Mouse (Mus musculus) kidney, adult 8-10 months (tissue): ENCODE data around the gene Adamtsl1.

Experiments used
- DNase-seq, 2 experiments: peaks; one replicate each; pipeline ENCODE4 v3.0.0; 2022

The Adamtsl1 gene

DNA sequence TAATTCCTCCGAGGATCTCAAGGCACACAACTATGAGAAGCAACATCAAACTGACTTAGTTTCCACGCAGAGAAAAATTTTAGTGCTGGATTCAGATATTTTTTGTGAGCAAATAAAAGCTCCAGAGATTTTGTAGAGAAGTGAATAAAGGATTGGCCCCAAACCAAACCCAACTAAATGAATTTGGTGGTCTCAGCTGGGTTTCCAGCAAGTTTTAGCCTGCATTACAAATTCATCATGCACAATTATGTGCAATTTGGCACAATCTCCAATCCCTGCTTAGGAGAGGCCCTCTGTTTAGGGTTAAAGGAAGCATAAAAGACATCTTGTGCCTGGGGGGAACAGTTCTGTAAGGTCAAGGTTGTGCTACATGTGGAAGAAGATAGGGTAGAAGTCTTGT lies 427.9 kb downstream of the Adamtsl1 start:
- DNase-seq, result no peak

DNA sequence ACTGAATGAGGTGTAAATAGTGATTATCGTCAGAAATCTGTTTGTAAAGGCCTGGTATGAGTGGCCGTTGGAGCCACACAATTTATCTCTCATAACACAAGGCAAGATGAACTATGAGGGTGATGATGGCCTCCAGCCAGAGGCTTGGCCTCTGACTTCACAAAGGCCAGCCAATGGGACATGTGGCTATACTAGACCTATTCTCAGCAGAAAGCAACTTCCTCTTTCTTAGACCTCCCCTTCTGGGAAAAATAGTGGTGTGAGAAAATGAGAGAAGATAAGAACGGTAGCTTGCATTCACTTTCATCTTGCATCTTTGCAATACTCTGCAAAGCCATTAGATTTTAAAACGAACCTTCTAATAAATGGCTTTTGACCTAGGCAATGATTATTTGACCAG lies 439.6 kb downstream of the Adamtsl1 start:
- peak; percentile 14 to 17 for DNase-seq

DNA sequence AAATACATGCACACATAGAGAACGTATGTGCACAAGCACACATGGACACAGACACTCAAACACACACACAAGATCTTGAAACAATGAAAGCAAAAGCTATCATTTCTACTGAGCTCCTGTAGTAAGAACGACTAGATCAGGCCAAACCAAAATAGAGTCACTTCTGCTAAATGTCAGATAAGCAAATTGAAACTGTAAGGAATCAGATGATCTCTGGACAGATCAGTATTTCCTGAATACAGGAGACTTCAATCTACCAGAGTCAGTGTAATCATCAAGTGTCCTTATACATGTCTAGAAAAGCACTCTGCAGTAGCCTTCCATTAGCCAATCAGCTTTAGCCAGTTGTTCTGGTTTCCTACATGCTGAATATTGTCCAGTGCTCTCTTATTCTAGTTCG lies 441.4 kb downstream of the Adamtsl1 start:
- DNase-seq, result no peak

DNA sequence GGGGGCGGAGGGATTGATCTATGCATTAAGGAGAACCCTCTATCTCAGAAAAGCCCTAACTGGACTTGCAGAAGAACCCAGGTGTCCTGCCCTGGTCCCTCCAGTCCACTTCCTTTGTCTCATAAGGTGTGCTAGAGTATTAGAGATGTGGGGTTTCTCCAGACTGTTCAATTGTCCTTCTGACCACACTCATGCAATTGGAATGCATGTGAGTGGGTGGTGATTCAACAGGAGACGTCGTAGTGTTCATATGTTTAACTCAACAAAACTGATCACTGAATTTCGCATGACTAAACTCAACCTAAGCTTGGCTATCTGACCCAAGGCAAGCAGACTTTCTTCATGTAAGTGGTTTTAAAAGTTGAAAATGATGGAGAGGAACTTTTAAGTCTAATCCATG lies 443.3 kb downstream of the Adamtsl1 start:
- DNase-seq, result no peak

DNA sequence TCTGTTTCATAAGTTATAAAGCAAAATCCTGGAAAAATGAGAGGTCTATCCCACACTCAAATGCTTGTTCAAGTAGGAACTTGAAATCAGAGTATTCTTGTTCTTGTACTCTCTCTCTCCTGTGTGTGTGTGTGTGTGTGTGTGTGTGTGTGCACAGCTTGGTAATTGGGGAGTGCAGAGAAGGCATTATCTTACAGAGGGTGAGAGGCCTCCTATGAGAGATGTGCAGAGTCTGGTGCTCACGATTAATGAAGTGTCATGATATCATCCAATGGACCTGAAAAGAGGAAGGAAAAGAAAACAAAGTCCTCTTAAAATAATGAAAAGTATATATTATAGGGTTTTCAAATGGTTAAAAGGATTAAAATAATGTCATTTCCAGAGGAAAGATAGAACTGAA lies 443.9 kb downstream of the Adamtsl1 start:
- DNase-seq, result no peak

DNA sequence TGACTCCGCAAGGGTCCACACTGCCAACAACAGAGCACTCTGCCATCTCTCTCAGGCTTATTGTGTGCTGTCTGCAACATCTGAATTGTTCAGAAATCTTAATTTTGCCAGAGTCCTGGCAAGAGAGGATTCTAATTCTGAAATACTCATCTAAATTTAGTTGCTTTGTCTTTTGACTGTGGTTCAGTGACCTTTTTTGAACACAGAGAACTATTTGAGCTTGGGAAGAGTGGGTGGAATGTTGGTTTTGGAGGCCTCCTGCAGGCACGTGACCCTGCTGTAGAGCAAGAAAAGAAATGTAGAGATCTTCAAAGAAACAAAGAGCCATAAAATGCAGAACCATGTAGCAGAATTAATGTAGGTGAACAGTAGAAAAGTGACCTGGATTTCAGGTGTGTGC lies 445.0 kb downstream of the Adamtsl1 start:
- DNase-seq, result no peak

DNA sequence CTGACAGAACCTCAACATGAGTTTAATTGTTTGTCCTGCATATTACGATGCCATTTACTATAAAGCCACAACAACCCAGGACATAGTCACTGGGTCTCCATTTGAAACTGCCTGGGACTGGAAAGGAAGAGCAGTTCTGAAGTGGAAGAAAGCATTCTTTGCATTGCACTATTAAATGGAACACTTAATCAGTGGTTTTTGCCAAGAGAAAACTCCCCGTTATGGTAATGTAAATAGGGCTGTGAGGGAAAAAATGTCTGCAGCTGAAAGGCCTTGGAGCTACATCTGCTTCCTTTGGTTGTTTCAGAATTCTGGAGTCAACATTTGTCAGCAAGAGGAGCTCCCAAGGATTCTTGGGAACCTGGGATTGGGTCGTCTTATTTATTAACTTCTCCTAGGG lies 462.2 kb downstream of the Adamtsl1 start:
- no peak for DNase-seq

DNA sequence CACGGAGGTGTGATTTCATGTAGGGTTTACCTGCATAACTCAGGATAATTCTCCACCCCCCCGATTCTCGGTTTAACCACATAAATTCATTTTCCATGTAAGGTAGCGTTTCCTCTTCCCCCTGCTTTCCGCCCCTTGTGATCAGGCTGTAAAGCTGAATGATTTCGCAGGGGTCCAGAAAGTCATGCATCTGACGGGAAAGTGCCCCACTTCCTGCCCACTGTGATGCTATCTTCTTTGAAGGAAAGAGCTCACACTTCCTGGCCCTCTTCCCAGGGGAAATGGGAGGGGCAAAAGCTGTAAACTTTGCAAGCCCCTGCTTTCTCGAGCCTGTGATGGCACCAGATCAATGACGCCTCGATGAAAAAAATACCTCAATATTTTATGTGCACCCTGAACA lies 465.2 kb downstream of the Adamtsl1 start:
- DNase-seq, result no peak

DNA sequence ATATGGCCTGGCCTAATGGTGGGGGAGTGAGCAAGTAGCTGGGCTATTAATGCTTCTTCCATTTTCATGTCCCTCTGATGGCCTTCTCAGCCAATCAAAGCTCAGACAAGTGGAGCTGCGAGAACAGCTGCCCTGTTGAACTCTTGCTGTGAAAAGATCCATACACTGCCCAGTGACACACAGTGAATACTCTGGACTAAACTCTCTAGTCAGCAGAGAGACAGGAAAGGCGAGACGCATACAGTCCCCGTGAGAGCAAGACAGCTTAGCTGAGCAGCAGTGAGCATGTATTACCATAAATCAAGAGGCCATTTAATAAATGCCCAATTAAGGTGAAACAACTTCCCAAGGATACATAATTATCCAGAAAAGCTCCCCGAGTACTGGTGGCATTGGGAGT lies 492.6 kb downstream of the Adamtsl1 start:
- DNase-seq, result no peak

DNA sequence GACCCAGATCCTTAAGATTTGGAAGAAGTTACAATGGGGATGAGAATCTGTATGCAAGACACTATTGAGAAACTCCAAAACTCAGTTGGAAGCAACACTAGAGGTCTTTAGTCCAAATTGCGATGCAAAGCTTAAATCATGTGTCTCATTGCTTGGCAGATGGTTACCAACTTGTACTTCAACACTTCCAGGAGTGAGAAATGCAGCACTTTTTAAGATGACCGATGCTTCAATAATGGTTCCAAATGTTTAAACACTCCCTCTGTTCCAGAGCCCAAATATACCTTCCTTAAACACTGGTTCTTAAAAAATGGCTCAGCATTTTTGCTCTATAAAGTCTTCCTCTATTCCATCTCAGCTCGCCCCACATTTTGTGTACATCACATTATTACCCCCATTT lies 499.7 kb downstream of the Adamtsl1 start:
- no peak for DNase-seq

DNA sequence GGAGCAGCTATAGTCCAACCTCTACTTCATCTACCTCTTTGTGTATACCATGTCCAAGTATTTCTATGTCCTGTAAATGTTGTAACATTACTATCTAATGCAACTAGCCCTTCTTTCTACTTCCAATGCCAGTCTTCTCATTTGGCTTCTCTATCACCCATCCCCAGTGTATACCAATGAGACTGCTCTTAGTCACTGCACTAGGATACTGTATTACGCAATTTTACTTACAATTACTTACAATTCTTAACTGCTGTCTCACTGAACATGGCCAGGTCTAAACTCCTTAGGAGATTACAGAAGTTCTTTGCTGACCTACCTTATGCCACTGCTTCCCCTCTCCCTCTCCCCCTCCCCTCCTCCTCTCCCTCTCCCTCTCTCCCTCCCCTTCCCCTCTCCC lies 505.0 kb downstream of the Adamtsl1 start:
- DNase-seq, result no peak

DNA sequence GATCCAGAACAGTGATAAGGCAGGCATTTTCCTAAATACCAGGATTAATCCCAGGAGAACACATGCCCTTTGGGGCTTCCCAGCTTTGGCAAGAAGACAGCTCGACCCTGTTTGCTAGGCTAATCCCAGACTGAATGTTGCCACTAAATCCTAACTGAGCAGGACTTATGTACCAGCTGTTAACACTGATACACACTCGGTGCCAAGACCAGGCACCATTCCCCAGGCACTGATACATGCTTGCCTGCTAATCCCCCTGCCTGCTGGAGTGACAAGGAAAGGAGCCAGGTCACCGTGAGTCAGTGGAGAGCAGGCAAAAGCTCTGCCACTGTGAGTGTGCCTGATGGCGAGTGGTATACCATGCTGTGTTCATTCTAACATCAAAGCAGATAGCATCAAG lies 505.6 kb downstream of the Adamtsl1 start:
- no peak for DNase-seq

DNA sequence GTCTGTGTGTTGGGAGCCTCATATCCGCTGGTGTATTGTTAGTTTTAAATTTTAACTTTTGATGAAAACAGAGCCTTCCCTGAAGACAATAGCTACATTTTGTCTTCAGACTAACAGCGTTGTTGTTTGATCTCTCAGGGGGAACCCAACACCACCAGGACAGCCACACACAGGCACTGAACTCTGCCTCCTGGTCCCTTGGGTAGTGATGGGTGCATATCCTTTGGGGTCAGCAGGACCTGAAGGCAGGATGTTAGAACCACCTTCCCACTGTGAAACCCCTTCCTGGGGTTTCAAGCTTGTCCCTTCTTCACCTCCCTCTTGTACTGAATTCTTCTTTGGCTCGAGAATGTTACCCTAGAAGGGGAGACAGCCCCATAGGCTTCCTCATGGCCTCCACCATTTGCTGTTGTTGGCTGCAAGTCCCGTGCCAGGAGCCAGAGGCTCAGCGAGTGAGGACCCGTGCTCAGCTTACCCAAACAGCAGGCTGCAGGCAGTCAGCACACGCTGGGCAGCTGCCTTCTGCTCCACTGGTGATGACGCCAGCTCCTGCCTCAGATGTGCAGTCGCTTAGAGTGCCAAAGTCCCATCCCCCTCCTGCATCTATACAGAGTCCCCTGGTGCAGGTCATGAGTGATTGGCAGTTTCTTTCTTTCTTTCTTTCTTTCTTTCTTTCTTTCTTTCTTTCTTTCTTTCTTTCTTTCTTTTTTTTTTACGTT lies 506.6 kb downstream of the Adamtsl1 start:
- no peak for DNase-seq

DNA sequence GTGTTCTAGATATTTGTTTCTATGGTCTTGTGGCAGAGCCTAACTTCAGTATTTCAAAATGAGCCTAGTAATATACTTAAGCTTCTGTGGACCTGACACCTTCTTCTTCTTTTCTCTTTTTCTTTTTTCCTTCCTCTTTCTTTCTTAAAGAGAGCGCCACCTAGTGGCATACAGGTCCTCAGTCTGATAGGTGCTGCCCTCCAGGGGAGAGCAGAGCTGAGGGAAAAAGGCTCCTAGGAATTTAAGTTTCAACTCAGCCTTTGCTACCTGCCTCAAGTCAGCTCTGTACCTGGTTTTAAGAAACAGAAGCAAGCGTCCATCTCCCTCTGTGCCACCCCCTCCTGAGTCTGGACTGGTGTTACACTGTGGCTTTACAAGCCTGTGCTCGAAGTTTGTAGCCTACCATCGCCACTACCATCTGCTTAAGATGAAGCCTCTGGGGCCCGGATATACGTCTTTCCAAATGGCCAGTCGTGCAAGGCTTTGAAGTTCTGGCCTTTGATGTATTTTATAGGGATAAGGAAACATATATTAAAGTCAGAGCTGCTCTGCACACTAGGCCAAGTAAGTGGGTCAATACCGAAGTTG lies 510.7 kb downstream of the Adamtsl1 start:
- peak; percentile 4 to 17 for DNase-seq

DNA sequence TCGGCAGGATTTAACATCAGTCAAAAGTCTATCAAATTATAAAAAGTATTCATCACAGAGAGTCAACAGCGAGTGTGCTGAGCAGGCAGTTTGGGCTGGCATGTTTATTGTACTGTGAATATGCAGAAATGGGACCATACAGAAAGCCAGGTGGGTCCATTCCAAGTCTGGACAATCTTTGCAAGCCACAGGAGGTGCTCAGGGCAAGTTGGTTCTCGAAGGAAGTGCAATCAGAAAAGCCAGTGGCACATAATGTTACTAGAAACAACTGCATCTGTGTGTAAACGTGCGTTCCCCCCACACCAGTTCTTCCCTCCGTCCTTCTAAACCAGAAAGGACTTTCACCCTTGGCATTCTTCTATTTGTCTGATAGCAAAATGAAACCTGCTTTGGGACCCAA lies 515.5 kb downstream of the Adamtsl1 start:
- DNase-seq, result no peak

DNA sequence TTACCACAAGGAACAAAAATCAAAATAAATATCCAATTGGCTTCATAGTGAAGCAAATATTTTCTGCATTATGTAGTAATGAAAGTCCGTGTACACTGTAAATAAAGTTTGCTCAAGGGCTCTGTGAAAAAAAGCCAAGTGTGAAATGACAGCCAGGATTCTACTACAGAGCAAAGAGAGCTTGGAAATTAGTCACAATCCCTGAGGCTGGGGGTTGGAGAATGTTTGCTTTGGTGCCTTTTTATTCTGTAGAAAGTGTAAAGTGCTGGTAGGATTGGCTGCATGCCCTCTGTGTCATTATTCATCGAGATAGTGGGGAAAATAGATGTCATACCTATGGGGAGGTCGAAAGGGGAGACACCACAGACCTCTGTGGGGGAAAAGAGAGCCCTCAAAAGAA lies 516.2 kb downstream of the Adamtsl1 start:
- DNase-seq, result no peak

DNA sequence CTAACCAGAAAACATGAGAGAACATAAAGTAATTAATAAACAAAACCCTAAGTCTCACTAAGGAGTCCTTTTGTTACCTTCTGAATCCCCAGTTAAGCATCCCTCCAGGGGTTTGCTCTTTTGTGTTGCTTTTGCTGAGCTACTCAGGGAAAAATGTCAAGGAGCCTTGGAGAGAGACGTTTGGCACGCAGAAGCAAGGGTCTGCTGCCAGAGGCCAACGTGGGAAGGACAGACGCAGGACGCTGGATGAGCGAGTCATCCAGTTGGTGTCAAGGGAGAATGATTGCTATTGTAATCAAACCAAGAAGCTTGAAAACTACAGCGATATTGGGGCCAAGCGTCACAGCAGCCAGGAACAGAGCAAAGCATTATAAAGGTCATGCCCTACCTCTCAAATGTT lies 517.1 kb downstream of the Adamtsl1 start:
- no peak for DNase-seq

DNA sequence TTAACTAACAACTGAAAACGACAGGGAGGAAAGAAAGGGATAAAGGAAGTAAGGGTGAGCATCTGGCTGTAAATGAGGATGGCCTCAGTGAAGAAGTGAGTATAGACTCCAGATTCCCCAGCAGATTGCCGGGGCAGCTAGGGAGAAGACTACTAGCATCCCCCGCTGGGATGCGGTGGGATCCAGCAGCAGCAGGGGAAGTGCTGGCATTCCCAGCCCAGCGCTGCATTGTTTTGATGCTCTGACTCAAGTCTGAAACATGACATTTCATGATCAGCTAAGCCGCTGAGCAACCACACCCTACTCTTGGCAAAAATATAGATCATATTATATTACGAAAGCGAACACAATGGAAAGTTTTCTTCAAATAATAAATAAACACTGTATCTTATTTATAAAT lies 526.9 kb downstream of the Adamtsl1 start:
- DNase-seq, result no peak

DNA sequence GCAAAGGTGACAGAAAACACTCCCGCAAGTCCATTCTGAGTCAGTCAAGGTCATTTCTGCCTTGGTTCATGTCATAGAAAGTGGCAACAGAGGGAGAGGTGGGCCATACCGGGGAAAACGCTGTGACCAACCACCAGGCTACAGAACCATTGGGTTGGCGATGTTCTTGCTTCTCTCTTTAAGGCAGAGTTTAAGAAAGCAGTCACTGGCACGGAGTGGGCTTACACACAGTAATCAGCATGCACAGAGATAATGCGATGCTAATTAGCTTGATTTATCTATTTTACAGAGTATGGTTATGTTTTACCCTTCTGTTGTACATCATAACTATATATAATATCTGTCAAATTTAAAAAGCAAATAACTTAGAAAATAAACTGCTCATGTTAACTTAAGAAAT lies 531.5 kb downstream of the Adamtsl1 start:
- no peak for DNase-seq

DNA sequence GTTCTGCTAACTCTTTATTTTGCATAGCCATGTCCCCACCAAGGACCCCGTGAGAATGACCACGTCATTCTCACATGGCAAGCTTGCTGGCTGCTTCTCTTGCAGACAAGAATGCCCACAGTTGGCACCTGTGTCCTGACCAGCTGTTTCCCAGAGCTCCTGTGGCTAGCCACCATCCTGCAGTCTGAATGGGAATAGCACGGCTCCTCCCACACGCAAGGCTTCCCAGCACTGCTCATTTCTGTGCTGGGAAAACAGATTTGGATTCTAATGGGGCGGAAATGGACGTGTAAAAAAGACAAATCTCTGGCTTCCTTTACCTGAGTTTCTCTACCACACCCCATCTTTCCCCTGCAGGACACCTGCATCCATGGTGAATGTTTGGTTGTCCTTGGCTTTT lies 531.9 kb downstream of the Adamtsl1 start:
- DNase-seq, result no peak

DNA sequence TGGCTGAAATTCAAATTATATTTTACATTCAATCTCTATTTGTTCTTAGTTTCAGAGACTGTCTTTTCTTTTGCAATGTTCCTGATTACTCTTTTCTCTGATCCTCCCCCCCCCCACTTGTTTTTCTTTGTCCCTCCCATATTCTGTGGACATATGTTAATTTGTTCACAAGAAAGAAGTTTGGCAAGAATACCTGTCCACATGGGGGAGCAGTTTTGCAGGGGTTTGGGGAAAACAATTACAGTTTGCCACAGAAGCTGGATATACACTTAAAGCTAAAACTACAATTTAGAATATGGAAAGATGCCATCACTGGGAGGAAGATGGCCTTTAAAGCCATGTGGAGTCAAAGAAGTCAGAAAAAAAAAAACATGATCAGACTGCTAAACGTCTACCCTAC lies 532.9 kb downstream of the Adamtsl1 start:
- peak in 1 of 2 experiments; percentile 4 for DNase-seq

DNA sequence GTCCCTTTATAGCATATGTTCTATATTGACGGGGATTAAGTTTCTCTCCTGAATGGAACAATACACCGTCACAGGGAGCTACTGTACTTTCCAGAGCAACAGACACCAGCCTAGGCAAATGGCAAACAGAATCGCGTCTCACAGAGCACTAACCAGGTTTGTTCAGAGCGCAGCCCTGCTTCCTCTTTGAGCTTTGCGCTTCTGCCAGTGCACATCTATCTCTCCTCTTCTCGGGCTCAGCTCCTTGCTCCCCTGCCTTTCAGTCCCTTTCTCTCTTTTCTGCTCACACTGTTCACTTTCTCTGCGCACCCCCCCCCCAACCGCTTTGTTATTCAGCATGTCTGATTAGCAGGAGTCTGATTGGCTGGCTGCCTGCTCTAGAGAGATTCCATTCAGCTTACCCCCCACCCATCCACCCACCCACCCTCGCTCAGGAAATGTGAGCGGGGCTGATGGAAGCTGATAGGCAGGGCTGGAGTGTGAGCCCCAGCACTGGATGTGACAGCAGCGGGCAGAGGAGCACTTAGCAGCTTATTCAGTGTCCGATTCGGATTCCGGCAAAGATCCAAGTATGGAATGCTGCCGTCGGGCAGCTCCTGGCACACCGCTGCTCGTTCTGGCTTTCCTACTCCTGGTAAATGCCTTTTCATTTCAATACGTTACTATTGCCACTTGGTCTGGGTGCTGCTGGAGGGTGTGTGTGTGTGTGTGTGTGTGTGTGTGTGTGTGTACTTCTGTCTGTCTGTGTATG lies 539.7 kb downstream of the Adamtsl1 start:
- DNase-seq, result peak; percentile 19 to 30

DNA sequence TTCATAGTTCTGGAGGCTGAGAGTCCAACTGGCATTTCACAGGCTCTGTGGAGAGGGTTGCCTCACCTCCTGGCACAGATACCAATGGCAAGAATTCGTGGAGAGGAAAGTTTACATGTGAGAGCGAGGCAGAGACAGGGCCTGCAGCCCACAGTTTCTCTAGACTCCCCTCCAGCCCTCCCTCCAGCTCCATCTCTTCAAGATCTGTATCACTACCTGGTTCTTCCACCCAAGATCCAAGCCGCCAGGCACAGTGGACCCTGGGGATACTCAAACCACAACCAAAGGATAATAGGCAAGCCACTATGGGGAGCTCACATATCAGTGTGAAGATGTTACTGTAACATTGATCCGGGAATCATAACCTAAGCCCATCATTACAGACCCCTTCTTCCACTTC lies 546.6 kb downstream of the Adamtsl1 start:
- DNase-seq, result no peak

DNA sequence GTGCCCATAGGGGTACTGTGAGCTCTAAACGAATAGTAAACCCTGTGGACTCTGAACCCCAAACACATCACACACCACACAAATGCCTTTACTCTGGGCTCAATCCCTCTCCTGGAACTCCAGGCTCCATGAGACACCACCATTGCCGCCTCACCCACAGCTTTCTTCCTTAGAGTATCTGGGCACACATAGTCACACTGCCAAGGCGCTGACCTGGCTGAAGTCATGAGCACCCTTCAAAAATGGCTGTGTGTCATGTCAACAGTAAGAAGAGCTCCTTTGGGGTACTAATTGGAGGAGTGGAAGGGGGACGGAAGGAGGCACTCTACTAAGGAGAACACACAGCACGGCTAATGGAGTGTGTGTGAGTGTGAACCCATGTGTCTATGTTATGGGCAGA lies 554.4 kb downstream of the Adamtsl1 start:
- no peak for DNase-seq
